Mouse (Mus musculus): ENCODE results near the gene Tcte1. TPM values are rescaled to one million over a fixed set of nuclear protein-coding genes. Genes with fewer than 3 reads are reported as not detected.

Gene Tcte1
- polyA plus RNA-seq, 1 experiment from 2014 or later = 0.70 TPM

DNA sequence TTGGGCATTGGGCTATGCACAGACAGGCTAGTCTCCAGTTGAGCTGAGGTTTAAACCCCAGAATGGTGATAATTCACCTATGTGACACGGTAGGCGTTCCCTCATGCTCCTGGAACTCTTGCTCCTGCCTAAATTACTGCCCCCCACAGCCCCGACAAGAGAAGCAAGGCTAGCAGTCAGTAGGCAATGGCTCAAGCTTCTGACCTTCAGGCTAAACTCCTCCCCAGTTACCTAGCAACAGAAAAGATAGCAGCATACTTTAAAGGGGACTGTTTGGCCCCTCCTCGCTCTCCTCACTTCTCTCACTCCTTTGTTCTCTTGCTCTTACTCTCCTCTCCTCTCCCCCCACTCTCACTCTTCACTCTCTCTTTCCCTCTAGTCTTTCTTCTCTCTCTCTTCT lies 22.3 kb upstream of the Tcte1 start:
- ATAC-seq (ENCODE audit: insufficient read depth) = no peak
- DNase-seq = no peak
- Histone ChIP-seq H3K27ac (ENCODE audit: low read depth) (no peak overlapping the region), H3K9ac (no peak overlapping the region), H3K4me1 (ENCODE audit: insufficient read depth) (no peaks in the 10 kb centered on the region), H3K4me3 (ENCODE audit: low read depth, low read length) (no peak overlapping the region), H3K4me2 (no peak overlapping the region), H3K36me3 (ENCODE audit: insufficient read depth) (no peaks in the 10 kb centered on the region), H3K27me3 (ENCODE audit: insufficient read depth, low read length) (no peaks in the 10 kb centered on the region), H3K9me3 (ENCODE audit: low read depth, low read length) (no peaks in the 10 kb centered on the region)
- no peak for TF ChIP-seq CTCF (IDR thresholded peaks at IDR 0.05; ENCODE audit: low read depth)
- 33% methylated on average over 4 of the region's 4 CpGs for WGBS

DNA sequence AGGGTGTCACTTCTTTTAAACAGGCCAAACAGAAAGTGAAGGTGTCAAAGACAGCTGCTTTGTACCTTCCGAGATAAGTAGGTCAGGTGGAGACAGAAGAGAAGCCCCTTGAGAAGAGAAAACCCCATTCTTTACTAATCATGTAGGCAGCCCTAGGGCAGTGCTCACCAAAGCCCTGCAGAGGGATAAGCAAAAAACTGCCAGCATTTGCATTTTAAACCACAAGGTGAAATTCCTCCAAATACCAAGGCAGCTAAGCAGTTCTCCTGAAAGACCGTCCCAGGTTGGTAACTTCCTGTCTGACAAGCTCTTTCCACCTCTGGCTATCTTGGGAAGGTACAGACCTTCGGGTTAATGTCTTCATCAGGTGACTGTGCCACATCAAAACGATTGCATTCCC lies 20.9 kb upstream of the Tcte1 start:
- ATAC-seq (ENCODE audit: insufficient read depth) (no peak), DNase-seq (no peak)
- no peak for TF ChIP-seq CTCF (IDR thresholded peaks at IDR 0.05; ENCODE audit: low read depth)
- Histone ChIP-seq H3K36me3 (ENCODE audit: insufficient read depth) (no peaks in the 10 kb centered on the region), H3K27me3 (ENCODE audit: insufficient read depth, low read length) (no peaks in the 10 kb centered on the region), H3K4me1 (ENCODE audit: insufficient read depth) (no peaks in the 10 kb centered on the region; the same call in 1 of the 2 replicates), H3K4me3 (ENCODE audit: low read depth, low read length) (no peak overlapping the region), H3K9ac (no peak overlapping the region), H3K9me3 (ENCODE audit: low read depth, low read length) (no peaks in the 10 kb centered on the region), H3K4me2 (no peak overlapping the region), H3K27ac (ENCODE audit: low read depth) (no peak overlapping the region)
- 33% methylated on average over 4 of the region's 4 CpGs for WGBS

DNA sequence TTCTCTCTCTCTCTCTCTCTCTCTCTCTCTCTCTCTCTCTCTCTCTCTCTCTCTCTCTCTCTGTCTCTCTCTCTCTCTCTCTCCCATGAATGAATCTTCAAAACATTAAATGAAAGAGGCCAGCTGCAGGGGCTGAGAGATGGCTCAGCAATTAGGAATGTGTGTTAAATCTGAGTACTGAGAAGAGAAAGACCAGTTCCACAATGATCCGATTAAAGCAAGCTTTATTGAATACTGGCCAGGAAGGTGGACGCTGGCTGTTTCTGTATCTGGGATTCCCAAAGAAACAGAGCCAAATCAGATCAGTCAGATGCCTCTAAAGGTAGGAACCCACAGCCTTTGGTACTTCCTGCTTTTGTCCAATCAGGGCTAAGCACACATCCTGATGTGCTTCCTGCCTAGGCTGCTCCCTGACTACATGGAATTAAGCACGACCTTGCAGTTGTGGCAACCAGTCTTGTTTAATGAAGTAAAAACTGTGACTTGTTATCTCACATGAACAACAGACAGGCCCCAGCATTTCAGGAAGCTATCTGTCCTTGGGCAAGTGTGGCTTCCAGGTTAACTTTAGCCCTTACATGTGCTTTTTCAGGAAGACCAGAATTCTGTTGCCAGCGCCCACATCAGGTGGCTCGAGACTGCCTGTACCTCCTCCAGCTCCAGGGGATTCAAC lies 19.8 kb upstream of the Tcte1 start:
- H3K4me3 ChIP-seq (ENCODE audit: low read depth, low read length) = no peak overlapping the region
- 42% methylated on average over 5 of the region's 5 CpGs for WGBS
- H3K27ac ChIP-seq (ENCODE audit: low read depth) = peak overlapping the region; percentile 50; the same call in 1 of the 2 replicates
- peaks cover under 1% of the 10 kb centered on the region; the same call in 1 of the 2 replicates for H3K36me3 ChIP-seq (ENCODE audit: insufficient read depth)
- no peak for ATAC-seq (ENCODE audit: insufficient read depth)
- H3K4me2 ChIP-seq = no peak overlapping the region
- TF ChIP-seq CTCF (IDR thresholded peaks at IDR 0.05; ENCODE audit: low read depth) = no peak
- H3K9ac ChIP-seq = no peak overlapping the region
- DNase-seq = peak; percentile 25
- H3K27me3 ChIP-seq (ENCODE audit: insufficient read depth, low read length) = no peaks in the 10 kb centered on the region
- no peaks in the 10 kb centered on the region; the same call in 1 of the 2 replicates for H3K4me1 ChIP-seq (ENCODE audit: insufficient read depth)
- no peaks in the 10 kb centered on the region for H3K9me3 ChIP-seq (ENCODE audit: low read depth, low read length)

DNA sequence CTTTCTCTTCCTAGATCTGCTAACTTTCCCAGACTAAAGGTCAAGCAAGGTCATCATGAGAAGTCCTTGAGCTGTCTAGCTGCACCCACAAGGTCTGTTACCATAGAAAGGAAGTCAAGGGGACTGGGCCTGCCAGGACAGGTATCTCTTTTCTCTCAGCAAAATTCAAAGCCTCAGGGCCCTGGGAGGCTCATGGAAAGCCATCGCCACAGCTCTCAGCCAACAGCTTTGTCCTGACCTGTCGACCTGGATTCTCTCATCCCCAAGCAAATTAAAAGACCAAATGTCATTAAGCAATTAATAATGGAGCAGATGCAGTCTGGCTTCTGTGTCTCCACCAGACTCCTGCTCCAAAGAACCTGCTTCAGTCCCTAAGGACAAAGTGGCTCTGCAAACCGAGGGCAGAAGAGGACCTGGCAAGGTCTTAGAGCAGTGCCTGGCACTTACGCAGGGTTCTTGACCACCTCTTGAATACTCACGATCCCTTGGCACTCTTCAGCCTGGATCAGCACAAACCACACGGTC lies 17.2 kb upstream of the Tcte1 start:
- no peak; the same call in 1 of the 2 replicates for ATAC-seq (ENCODE audit: insufficient read depth)
- no peaks in the 10 kb centered on the region; the same call in 1 of the 2 replicates for H3K4me1 ChIP-seq (ENCODE audit: insufficient read depth)
- no peaks in the 10 kb centered on the region for H3K9me3 ChIP-seq (ENCODE audit: low read depth, low read length)
- no peak overlapping the region; the same call in 1 of the 2 replicates for H3K4me3 ChIP-seq (ENCODE audit: low read depth, low read length)
- H3K27me3 ChIP-seq (ENCODE audit: insufficient read depth, low read length) = no peaks in the 10 kb centered on the region
- WGBS = 68% methylated on average over 6 of the region's 6 CpGs
- H3K4me2 ChIP-seq = peak overlapping the region; percentile 60
- peak overlapping the region; percentile 70; the same call in 1 of the 2 replicates for H3K9ac ChIP-seq
- H3K27ac ChIP-seq (ENCODE audit: low read depth) = no peak overlapping the region
- TF ChIP-seq CTCF (IDR thresholded peaks at IDR 0.05; ENCODE audit: low read depth) = no peak
- DNase-seq = no peak
- peaks cover 22% of the 10 kb centered on the region for H3K36me3 ChIP-seq (ENCODE audit: insufficient read depth)

DNA sequence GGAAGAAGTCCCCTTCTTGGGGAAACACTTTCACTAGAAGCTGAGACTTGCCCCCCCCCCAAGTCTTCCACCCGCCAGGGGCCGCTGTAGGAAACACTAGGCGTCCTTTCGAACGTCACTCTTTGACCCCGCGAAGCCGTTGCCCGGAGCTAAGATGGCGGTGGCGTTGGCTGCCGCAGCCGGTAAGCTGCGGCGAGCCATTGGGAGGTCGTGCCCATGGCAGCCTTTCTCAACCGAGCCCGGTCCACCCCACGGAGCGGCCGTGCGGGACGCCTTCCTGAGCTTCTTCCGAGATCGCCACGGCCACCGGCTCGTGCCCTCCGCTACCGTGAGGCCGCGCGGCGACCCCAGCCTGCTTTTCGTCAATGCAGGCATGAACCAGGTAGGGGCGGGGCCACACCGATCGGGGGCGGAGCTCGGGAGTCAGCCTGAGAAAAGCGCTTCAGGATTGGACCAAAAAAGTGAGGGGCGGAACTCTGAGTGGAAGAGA lies 16.5 kb upstream of the Tcte1 start, which contains the start of gene Aars2:
Gene Aars2, plus strand, starts transcription at position 142 of the 490 bp plus-strand sequence.
- TF ChIP-seq CTCF (IDR thresholded peaks at IDR 0.05; ENCODE audit: low read depth) = peak; percentile 85
- WGBS = under 1% methylated on average over 42 of the region's 42 CpGs

DNA sequence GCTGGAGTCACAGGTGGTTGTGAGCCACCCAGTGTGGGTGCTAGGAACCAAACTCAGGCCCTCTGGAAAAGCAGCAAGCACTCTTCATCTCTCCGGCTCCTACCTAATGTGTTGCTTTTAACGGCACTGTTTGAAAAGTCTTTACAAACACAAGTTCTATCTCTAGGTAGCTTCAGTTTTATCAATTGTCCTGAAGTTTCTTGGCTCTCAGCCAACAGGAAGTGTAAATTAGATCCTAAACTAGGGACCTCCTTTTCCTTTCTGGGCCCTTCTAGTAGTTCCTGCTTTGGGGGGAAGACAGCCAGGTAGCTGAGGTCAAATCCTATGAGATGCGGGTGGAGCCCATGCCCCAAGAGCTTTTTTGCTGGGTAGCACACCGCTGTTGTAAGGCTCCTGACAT lies 12.4 kb upstream of the Tcte1 start:
- 87% methylated on average over 4 of the region's 4 CpGs for WGBS
- DNase-seq = no peak

More for the DNA sequence above, 16.5 kb upstream of the Tcte1 start, which contains the start of gene Aars2:
- peak within 1 kb of the TSS; percentile 75 for H3K4me3 ChIP-seq (ENCODE audit: low read depth, low read length)
- H3K27ac ChIP-seq (ENCODE audit: low read depth) = peak within 1 kb of the TSS; percentile 70; the same call in 1 of the 2 replicates
- peak; percentile 96 for DNase-seq
- H3K9me3 ChIP-seq (ENCODE audit: low read depth, low read length) = no peaks in the 10 kb centered on the region
- H3K4me2 ChIP-seq = peak within 1 kb of the TSS; percentile 60
- peak; percentile 94 for ATAC-seq (ENCODE audit: insufficient read depth)
- H3K27me3 ChIP-seq (ENCODE audit: insufficient read depth, low read length) = no peaks in the 10 kb centered on the region
- peaks cover 26% of the 10 kb centered on the region for H3K36me3 ChIP-seq (ENCODE audit: insufficient read depth)
- peak within 1 kb of the TSS; percentile 70 for H3K9ac ChIP-seq
- no peaks in the 10 kb centered on the region; the same call in 1 of the 2 replicates for H3K4me1 ChIP-seq (ENCODE audit: insufficient read depth)

DNA sequence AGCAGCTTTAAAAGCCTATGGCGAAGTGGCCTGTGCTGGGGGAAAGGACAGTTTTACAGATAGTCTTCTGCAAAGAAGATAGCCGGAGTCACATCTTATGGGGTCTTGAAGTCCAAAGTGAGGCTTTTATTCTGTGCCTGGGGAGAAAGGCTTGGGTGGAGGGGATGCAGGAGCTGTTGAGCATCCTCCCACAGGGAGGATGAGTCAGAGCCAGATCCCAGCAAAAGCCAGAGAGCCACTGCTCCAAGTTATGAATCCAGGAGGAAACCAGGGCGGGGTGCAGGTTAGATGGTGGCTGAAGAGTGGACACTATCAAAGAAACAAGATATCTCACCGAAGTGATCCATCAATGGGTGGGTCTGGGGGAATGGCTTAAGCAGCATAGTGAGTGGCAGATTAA lies 11.5 kb upstream of the Tcte1 start:
- ATAC-seq (ENCODE audit: insufficient read depth) (no peak), DNase-seq (no peak)
- Histone ChIP-seq H3K27ac (ENCODE audit: low read depth) (no peak overlapping the region), H3K4me2 (no peak overlapping the region), H3K4me3 (ENCODE audit: low read depth, low read length) (no peak overlapping the region), H3K27me3 (ENCODE audit: insufficient read depth, low read length) (no peaks in the 10 kb centered on the region), H3K4me1 (ENCODE audit: insufficient read depth) (no peaks in the 10 kb centered on the region), H3K9ac (no peak overlapping the region), H3K36me3 (ENCODE audit: insufficient read depth) (peaks cover 30% of the 10 kb centered on the region), H3K9me3 (ENCODE audit: low read depth, low read length) (no peaks in the 10 kb centered on the region)
- TF ChIP-seq CTCF (IDR thresholded peaks at IDR 0.05; ENCODE audit: low read depth) = no peak
- WGBS = 93% methylated on average over 4 of the region's 4 CpGs

More for the DNA sequence above, 12.4 kb upstream of the Tcte1 start:
- no peak overlapping the region for H3K4me3 ChIP-seq (ENCODE audit: low read depth, low read length)
- H3K9me3 ChIP-seq (ENCODE audit: low read depth, low read length) = no peaks in the 10 kb centered on the region
- no peak overlapping the region for H3K9ac ChIP-seq
- peaks cover 30% of the 10 kb centered on the region for H3K36me3 ChIP-seq (ENCODE audit: insufficient read depth)
- no peak for ATAC-seq (ENCODE audit: insufficient read depth)
- TF ChIP-seq CTCF (IDR thresholded peaks at IDR 0.05; ENCODE audit: low read depth) = no peak
- H3K27me3 ChIP-seq (ENCODE audit: insufficient read depth, low read length) = no peaks in the 10 kb centered on the region
- H3K27ac ChIP-seq (ENCODE audit: low read depth) = no peak overlapping the region
- no peak overlapping the region for H3K4me2 ChIP-seq
- no peaks in the 10 kb centered on the region; the same call in 1 of the 2 replicates for H3K4me1 ChIP-seq (ENCODE audit: insufficient read depth)

Measured in lung, embryonic 14.5 days (tissue).